Mouse (Mus musculus) C2C12 (cell line): Measurements from ENCODE around the gene Fars2.

Experiments used
- CEBPB ChIP-seq: IDR thresholded peaks from one replicate; pipeline ENCODE4 v1.6.1; 2011; ENCODE audit warnings: low read depth, mild to moderate bottlenecking, control low read depth, moderate library complexity
- CTCF ChIP-seq: IDR thresholded peaks from one replicate; pipeline ENCODE4 v1.5.1; 2011; ENCODE audit not compliant: control insufficient read depth, insufficient read depth, insufficient read length
- FOSL1 ChIP-seq: IDR thresholded peaks from one replicate; pipeline ENCODE4 v1.8.0; 2011; ENCODE audit warnings: mild to moderate bottlenecking, low read length; ENCODE audit not compliant: poor library complexity, insufficient read depth, severe bottlenecking
- MAX ChIP-seq: IDR thresholded peaks from one replicate; pipeline ENCODE4 v1.6.1; 2011; ENCODE audit warnings: mild to moderate bottlenecking, control low read depth
- MYOD1 ChIP-seq: IDR thresholded peaks from one replicate; pipeline ENCODE4 v1.6.1; 2011; ENCODE audit warnings: low read depth; ENCODE audit not compliant: control insufficient read depth, insufficient read length
- MYOG ChIP-seq: IDR thresholded peaks from one replicate; pipeline ENCODE4 v1.6.1; 2011; ENCODE audit not compliant: control insufficient read depth, insufficient read length; ENCODE audit errors: extremely low read depth
- USF1 ChIP-seq: IDR thresholded peaks from one replicate; pipeline ENCODE4 v1.6.1; 2011; ENCODE audit warnings: low read depth, mild to moderate bottlenecking, control low read depth, moderate library complexity

- TF ChIP-seq CEBPB (no peak), CTCF (no peak), MAX (no peak), MYOG (no peak), USF1 (no peak), MYOD1 (no peak), FOSL1 (no peak)
Observed at GRCm38 (mm10) chr13:36267399-36267798, 150.2 kb downstream of the Fars2 start.
